Mouse (Mus musculus): ENCODE results near the gene Sik3. TPM values are rescaled to one million over a fixed set of nuclear protein-coding genes. Genes with fewer than 3 reads are reported as not detected.

The Sik3 gene
- polyA plus RNA-seq, 1 experiment = 30.4 TPM

- TF ChIP-seq POLR2A (IDR thresholded peaks at IDR 0.05; ENCODE audit: control insufficient read depth, low read depth, low read length) = no peak
- TF ChIP-seq CTCF (IDR thresholded peaks at IDR 0.05; ENCODE audit: control insufficient read depth, insufficient read depth, insufficient replicate concordance, low read depth, low read length) = no peak
- Histone ChIP-seq H3K27ac (ENCODE audit: control insufficient read depth, insufficient read depth, low read depth, low read length) (no peak overlapping the region), H3K4me3 (ENCODE audit: control insufficient read depth, low read depth, low read length) (no peak overlapping the region)
These were observed 126.2 kb downstream of the Sik3 start for GRCm38 (mm10) chr9:46138831-46139230.

DNA sequence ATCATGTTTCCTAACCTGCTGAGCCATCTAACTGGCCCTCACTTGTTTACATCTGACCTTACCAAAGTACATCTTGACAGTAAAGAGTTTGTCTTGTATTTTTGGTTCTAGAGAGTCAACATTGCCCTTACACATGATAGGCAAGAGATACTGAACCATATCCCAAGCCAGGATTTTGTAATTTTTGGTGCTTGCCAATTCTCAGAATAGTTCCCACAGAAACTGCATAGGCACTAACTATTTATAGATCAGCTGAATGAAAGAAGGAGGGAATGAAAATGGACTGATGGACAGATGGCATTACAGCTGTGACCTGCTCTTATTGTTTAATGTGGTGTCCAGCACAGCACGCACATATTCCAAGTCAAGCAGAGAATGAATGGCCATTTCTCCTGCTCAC lies 128.2 kb downstream of the Sik3 start:
- H3K27me3 ChIP-seq (ENCODE audit: control insufficient read depth, insufficient read depth, low read length) = no peaks in the 10 kb centered on the region
- no peak overlapping the region for H3K27ac ChIP-seq (ENCODE audit: control insufficient read depth, insufficient read depth, low read depth, low read length)
- no peaks in the 10 kb centered on the region for H3K4me1 ChIP-seq (ENCODE audit: control insufficient read depth, insufficient read depth, low read length)
- no peak for TF ChIP-seq POLR2A (IDR thresholded peaks at IDR 0.05; ENCODE audit: control insufficient read depth, low read depth, low read length)
- TF ChIP-seq CTCF (IDR thresholded peaks at IDR 0.05; ENCODE audit: control insufficient read depth, insufficient read depth, insufficient replicate concordance, low read depth, low read length) = no peak
- no peaks in the 10 kb centered on the region for H3K36me3 ChIP-seq (ENCODE audit: control insufficient read depth, insufficient read depth, low read length)
- no peak overlapping the region for H3K4me3 ChIP-seq (ENCODE audit: control insufficient read depth, low read depth, low read length)

More at GRCm38 (mm10) chr9:46138831-46139230, 126.2 kb downstream of the Sik3 start:
- H3K4me1 ChIP-seq (ENCODE audit: control insufficient read depth, insufficient read depth, low read length) = no peaks in the 10 kb centered on the region
- no peaks in the 10 kb centered on the region for H3K36me3 ChIP-seq (ENCODE audit: control insufficient read depth, insufficient read depth, low read length)
- H3K27me3 ChIP-seq (ENCODE audit: control insufficient read depth, insufficient read depth, low read length) = no peaks in the 10 kb centered on the region

DNA sequence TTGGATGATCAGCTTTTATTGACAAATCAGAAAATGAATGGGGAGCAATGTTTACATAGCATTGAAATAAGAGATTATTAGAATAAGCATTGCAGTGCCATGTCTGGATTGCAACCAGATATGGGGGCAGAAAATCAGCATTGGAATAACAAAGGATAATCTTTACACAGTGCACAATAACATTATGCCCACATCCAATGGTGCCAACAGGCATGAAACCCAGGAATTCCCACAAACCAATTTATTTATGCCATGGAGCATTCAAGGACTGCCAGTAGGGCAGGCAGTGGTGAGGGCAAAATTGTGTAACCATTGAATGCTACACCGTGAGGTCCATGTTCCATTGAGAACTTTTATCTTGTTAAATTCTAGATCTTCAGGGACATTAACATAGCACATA lies 129.4 kb downstream of the Sik3 start:
- TF ChIP-seq POLR2A (IDR thresholded peaks at IDR 0.05; ENCODE audit: control insufficient read depth, low read depth, low read length) = no peak
- no peak for TF ChIP-seq CTCF (IDR thresholded peaks at IDR 0.05; ENCODE audit: control insufficient read depth, insufficient read depth, insufficient replicate concordance, low read depth, low read length)

DNA sequence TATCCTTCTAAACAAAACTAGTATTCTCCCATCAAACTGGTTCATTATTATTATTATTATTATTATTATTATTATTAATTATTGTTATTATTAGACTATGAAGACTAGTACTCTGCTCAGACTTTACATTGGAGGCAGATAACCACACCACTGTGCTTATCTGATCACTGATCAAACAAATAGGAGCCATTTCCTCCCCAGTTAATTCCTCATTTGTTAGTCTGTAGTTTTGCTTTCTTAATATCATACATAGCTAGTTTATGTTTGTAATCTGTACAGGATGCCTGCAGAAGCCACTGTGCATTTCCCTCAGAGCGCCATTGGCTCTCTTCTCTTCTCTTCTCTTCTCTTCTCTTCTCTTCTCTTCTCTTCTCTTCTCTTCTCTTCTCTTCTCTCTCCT lies 129.9 kb downstream of the Sik3 start:
- H3K4me1 ChIP-seq (ENCODE audit: control insufficient read depth, insufficient read depth, low read length) = no peaks in the 10 kb centered on the region
- TF ChIP-seq POLR2A (IDR thresholded peaks at IDR 0.05; ENCODE audit: control insufficient read depth, low read depth, low read length) (no peak), CTCF (IDR thresholded peaks at IDR 0.05; ENCODE audit: control insufficient read depth, insufficient read depth, insufficient replicate concordance, low read depth, low read length) (no peak)
- H3K27ac ChIP-seq (ENCODE audit: control insufficient read depth, insufficient read depth, low read depth, low read length) = no peak overlapping the region
- H3K4me3 ChIP-seq (ENCODE audit: control insufficient read depth, low read depth, low read length) = no peak overlapping the region
- H3K36me3 ChIP-seq (ENCODE audit: control insufficient read depth, insufficient read depth, low read length) = no peaks in the 10 kb centered on the region
- no peaks in the 10 kb centered on the region for H3K27me3 ChIP-seq (ENCODE audit: control insufficient read depth, insufficient read depth, low read length)

More for the DNA sequence above, 129.4 kb downstream of the Sik3 start:
- H3K4me3 ChIP-seq (ENCODE audit: control insufficient read depth, low read depth, low read length) = no peak overlapping the region
- H3K27me3 ChIP-seq (ENCODE audit: control insufficient read depth, insufficient read depth, low read length) = no peaks in the 10 kb centered on the region
- no peaks in the 10 kb centered on the region for H3K4me1 ChIP-seq (ENCODE audit: control insufficient read depth, insufficient read depth, low read length)
- H3K36me3 ChIP-seq (ENCODE audit: control insufficient read depth, insufficient read depth, low read length) = no peaks in the 10 kb centered on the region
- H3K27ac ChIP-seq (ENCODE audit: control insufficient read depth, insufficient read depth, low read depth, low read length) = no peak overlapping the region

GRCm38 (mm10) chr9:46144976-46145375 lies 132.4 kb downstream of the Sik3 start:
- H3K36me3 ChIP-seq (ENCODE audit: control insufficient read depth, insufficient read depth, low read length) = no peaks in the 10 kb centered on the region
- no peaks in the 10 kb centered on the region for H3K27me3 ChIP-seq (ENCODE audit: control insufficient read depth, insufficient read depth, low read length)
- H3K27ac ChIP-seq (ENCODE audit: control insufficient read depth, insufficient read depth, low read depth, low read length) = no peak overlapping the region
- TF ChIP-seq CTCF (IDR thresholded peaks at IDR 0.05; ENCODE audit: control insufficient read depth, insufficient read depth, insufficient replicate concordance, low read depth, low read length) (no peak), POLR2A (IDR thresholded peaks at IDR 0.05; ENCODE audit: control insufficient read depth, low read depth, low read length) (no peak)
- no peak overlapping the region for H3K4me3 ChIP-seq (ENCODE audit: control insufficient read depth, low read depth, low read length)
- H3K4me1 ChIP-seq (ENCODE audit: control insufficient read depth, insufficient read depth, low read length) = no peaks in the 10 kb centered on the region; the same call in 1 of the 2 replicates

GRCm38 (mm10) chr9:46146437-46146836 lies 133.8 kb downstream of the Sik3 start:
- Histone ChIP-seq H3K4me1 (ENCODE audit: control insufficient read depth, insufficient read depth, low read length) (no peaks in the 10 kb centered on the region; the same call in none of the 2 replicates), H3K36me3 (ENCODE audit: control insufficient read depth, insufficient read depth, low read length) (no peaks in the 10 kb centered on the region), H3K27ac (ENCODE audit: control insufficient read depth, insufficient read depth, low read depth, low read length) (no peak overlapping the region), H3K4me3 (ENCODE audit: control insufficient read depth, low read depth, low read length) (no peak overlapping the region), H3K27me3 (ENCODE audit: control insufficient read depth, insufficient read depth, low read length) (no peaks in the 10 kb centered on the region)
- TF ChIP-seq CTCF (IDR thresholded peaks at IDR 0.05; ENCODE audit: control insufficient read depth, insufficient read depth, insufficient replicate concordance, low read depth, low read length) (no peak), POLR2A (IDR thresholded peaks at IDR 0.05; ENCODE audit: control insufficient read depth, low read depth, low read length) (no peak)

DNA sequence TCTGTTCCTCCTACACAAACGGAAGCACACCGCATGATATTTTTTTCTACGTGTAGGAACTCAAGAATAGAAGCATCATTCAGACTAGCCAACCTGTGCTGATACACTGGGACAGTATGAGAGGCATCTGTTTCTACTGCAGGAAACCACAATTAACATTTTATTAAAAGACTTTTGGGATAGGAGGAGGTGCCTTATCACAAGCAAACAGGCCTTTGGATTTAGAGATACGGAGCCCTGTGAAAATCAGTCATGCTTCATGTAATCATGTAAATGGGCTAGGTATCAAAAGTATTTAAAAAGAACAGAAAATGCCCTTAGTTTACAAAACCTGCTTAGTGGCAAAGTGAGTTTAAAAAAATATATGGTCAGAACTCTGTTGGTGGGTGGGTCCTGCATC lies 136.1 kb downstream of the Sik3 start:
- H3K4me3 ChIP-seq (ENCODE audit: control insufficient read depth, low read depth, low read length) = no peak overlapping the region
- H3K27me3 ChIP-seq (ENCODE audit: control insufficient read depth, insufficient read depth, low read length) = no peaks in the 10 kb centered on the region
- TF ChIP-seq CTCF (IDR thresholded peaks at IDR 0.05; ENCODE audit: control insufficient read depth, insufficient read depth, insufficient replicate concordance, low read depth, low read length) = no peak
- no peak for TF ChIP-seq POLR2A (IDR thresholded peaks at IDR 0.05; ENCODE audit: control insufficient read depth, low read depth, low read length)
- no peaks in the 10 kb centered on the region for H3K36me3 ChIP-seq (ENCODE audit: control insufficient read depth, insufficient read depth, low read length)
- no peak overlapping the region for H3K27ac ChIP-seq (ENCODE audit: control insufficient read depth, insufficient read depth, low read depth, low read length)
- no peaks in the 10 kb centered on the region; the same call in none of the 2 replicates for H3K4me1 ChIP-seq (ENCODE audit: control insufficient read depth, insufficient read depth, low read length)

DNA sequence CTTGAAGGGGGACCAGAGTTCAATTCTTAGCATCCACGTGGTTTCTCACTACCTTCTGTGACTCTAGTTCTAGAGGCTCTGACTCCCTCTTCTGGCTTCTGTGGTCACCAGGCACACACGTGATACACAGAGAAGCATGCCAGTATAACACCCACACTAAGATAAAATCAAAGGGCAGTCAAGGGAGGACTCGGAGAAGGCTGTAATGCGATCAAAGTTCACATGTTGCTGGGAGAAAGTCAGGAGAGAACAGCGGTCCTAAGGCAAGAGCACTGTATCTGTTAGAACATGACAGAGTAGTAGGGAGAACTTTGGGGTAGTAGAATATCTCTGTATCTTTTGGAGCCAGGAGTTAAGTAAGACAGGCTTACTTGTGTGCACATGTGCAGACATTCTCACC lies 136.8 kb downstream of the Sik3 start:
- H3K36me3 ChIP-seq (ENCODE audit: control insufficient read depth, insufficient read depth, low read length) = no peaks in the 10 kb centered on the region
- H3K27me3 ChIP-seq (ENCODE audit: control insufficient read depth, insufficient read depth, low read length) = no peaks in the 10 kb centered on the region
- H3K4me1 ChIP-seq (ENCODE audit: control insufficient read depth, insufficient read depth, low read length) = no peaks in the 10 kb centered on the region; the same call in none of the 2 replicates
- H3K27ac ChIP-seq (ENCODE audit: control insufficient read depth, insufficient read depth, low read depth, low read length) = no peak overlapping the region
- no peak for TF ChIP-seq CTCF (IDR thresholded peaks at IDR 0.05; ENCODE audit: control insufficient read depth, insufficient read depth, insufficient replicate concordance, low read depth, low read length)
- no peak overlapping the region for H3K4me3 ChIP-seq (ENCODE audit: control insufficient read depth, low read depth, low read length)
